ENCODE assay signal across 22 mouse cellular contexts in genomic region chr17:5688669-5689068, GRCm38 (mm10).
DNase-seq lines count a peak whose midpoint lies in the region; ATAC-seq and TF ChIP-seq lines count a peak whose summit lies in the region.
"Had no signal": no experiment of that assay in that cellular context is flagged by ENCODE, and none has a peak within 500 bp of the region (broad histone marks: within the 10 kb centered on the region; RNA-seq: fewer than 3 reads in every experiment).

No protein-coding gene starts in this region.

- no peaks in the 10 kb centered on the region for H3K36me3 ChIP-seq in lung, embryonic 14.5 days (ENCODE audit: insufficient read depth)
- H3K36me3 ChIP-seq in lung, embryonic 16.5 days (ENCODE audit: control insufficient read depth, insufficient read depth, low read length), result no peaks in the 10 kb centered on the region
- H3K36me3 ChIP-seq in lung, postnatal 0 days (ENCODE audit: insufficient read depth, low read length), result no peaks in the 10 kb centered on the region

- H3K4me3 ChIP-seq in lung, embryonic 14.5 days (ENCODE audit: low read depth, low read length), result no peak overlapping the region
- no peak overlapping the region for H3K4me3 ChIP-seq in lung, embryonic 16.5 days (ENCODE audit: low read length)
- H3K4me3 ChIP-seq in lung, adult 2 months (replicated peaks; ENCODE audit: extremely low read depth, low read depth, low read length), result no peak overlapping the region
- H3K4me3 ChIP-seq in lung, postnatal 0 days (ENCODE audit: low read depth, low read length), result no peak overlapping the region

- no peaks in the 10 kb centered on the region for H3K27me3 ChIP-seq in lung, embryonic 14.5 days (ENCODE audit: insufficient read depth, low read length)
- no peaks in the 10 kb centered on the region for H3K27me3 ChIP-seq in lung, embryonic 16.5 days (ENCODE audit: control insufficient read depth, insufficient read depth, low read depth, low read length)
- H3K27me3 ChIP-seq in lung, postnatal 0 days (replicated peaks; ENCODE audit: insufficient read depth, low read length), result no peaks in the 10 kb centered on the region
- H3K27me3 ChIP-seq: CH12.LX, Patski had no signal

- no peaks in the 10 kb centered on the region for H3K4me1 ChIP-seq in lung, embryonic 14.5 days (ENCODE audit: insufficient read depth)
- H3K4me1 ChIP-seq in lung, embryonic 16.5 days (replicated peaks; ENCODE audit: control insufficient read depth, insufficient read depth, low read length), result peaks cover 7% of the 10 kb centered on the region
- H3K4me1 ChIP-seq in lung, adult 2 months (ENCODE audit: control insufficient read depth, insufficient read depth, low read length), result no peaks in the 10 kb centered on the region; the same call in 1 of the 2 replicates
- H3K4me1 ChIP-seq in lung, postnatal 0 days (ENCODE audit: insufficient read depth, low read depth, low read length), result peaks cover 4% of the 10 kb centered on the region; the same call in 1 of the 2 replicates

- ATAC-seq in lung, embryonic 14.5 days (ENCODE audit: insufficient read depth), result no peak
- ATAC-seq in lung, embryonic 16.5 days (ENCODE audit: low read depth), result peak; percentile 24; the same call in 1 of the 2 replicates
- peak; percentile 80 for ATAC-seq in lung, postnatal 0 days
- ATAC-seq: activated CD4-positive, CD25-positive, alpha-beta regulatory T cell, adult 4 months; CD4-positive, CD25-positive, alpha-beta regulatory T cell, adult 4 months; Patski had no signal

- H3K9ac ChIP-seq in lung, embryonic 14.5 days, result no peak overlapping the region
- no peak overlapping the region for H3K9ac ChIP-seq in lung, embryonic 16.5 days (ENCODE audit: low read length)
- no peak overlapping the region for H3K9ac ChIP-seq in lung, postnatal 0 days (replicated peaks; ENCODE audit: low read depth)

- no peaks in the 10 kb centered on the region for H3K9me3 ChIP-seq in lung, embryonic 14.5 days (ENCODE audit: low read depth, low read length)
- H3K9me3 ChIP-seq in lung, embryonic 16.5 days (ENCODE audit: control insufficient read depth, low read length), result no peaks in the 10 kb centered on the region
- H3K9me3 ChIP-seq in lung, postnatal 0 days (ENCODE audit: low read length), result no peaks in the 10 kb centered on the region
- H3K9me3 ChIP-seq: G1E had no signal

- TF ChIP-seq CTCF in lung, embryonic 14.5 days (IDR thresholded peaks at IDR 0.05; ENCODE audit: low read depth), result no peak
- no peak for TF ChIP-seq CTCF in lung, adult 2 months (IDR thresholded peaks at IDR 0.05; ENCODE audit: insufficient read depth, low read length)
- no peak for TF ChIP-seq CTCF in lung, postnatal 0 days (IDR thresholded peaks at IDR 0.05)

- H3K4me2 ChIP-seq in lung, embryonic 14.5 days, result no peak overlapping the region
- no peak overlapping the region for H3K4me2 ChIP-seq in lung, embryonic 16.5 days (ENCODE audit: low read depth, low read length)
- H3K4me2 ChIP-seq in lung, postnatal 0 days (replicated peaks; ENCODE audit: low read depth, low read length), result no peak overlapping the region

- no peak; the same call in 1 of the 2 replicates for TF ChIP-seq EP300 in lung, postnatal 0 days (IDR thresholded peaks at IDR 0.05)

- peak; percentile 19 for DNase-seq in lung, embryonic 14.5 days
- no peak for DNase-seq in lung, postnatal 10 days
- no peak for DNase-seq in lung, adult 2 months
- DNase-seq in lung, postnatal 0 days (ENCODE audit: low spot score), result peak; percentile 81
- no peak for DNase-seq in lung, postnatal 4 days
- DNase-seq in lung, postnatal 36 days, result peak; percentile 21
- DNase-seq in lung, postnatal 25 days (ENCODE audit: low spot score), result no peak
- DNase-seq: adrenal gland, adult 2 months; adrenal gland, adult 8-10 months; adrenal gland, postnatal 10 days; adrenal gland, postnatal 14 days; adrenal gland, postnatal 25 days; adrenal gland, postnatal 36 days; B cell, adult 2 months; cerebellum, adult 11 months; cerebellum, adult 11-12 months had no signal

- no peak overlapping the region for H3K27ac ChIP-seq in lung, embryonic 14.5 days (ENCODE audit: low read depth)
- no peak overlapping the region for H3K27ac ChIP-seq in lung, embryonic 16.5 days (ENCODE audit: low read length)
- no peak overlapping the region for H3K27ac ChIP-seq in lung, postnatal 0 days (ENCODE audit: low read length)

- TF ChIP-seq POLR2A in lung, adult 2 months (IDR thresholded peaks at IDR 0.05; ENCODE audit: borderline replicate concordance, extremely low read depth, low read depth, low read length), result no peak

Comparison
In these comparisons a context has a peak if more than half of its experiments do, and no peak if none do; other contexts are left out.
1. DNase-seq: peak in lung, embryonic 14.5 days (single experiment), lung, postnatal 0 days (single experiment) and lung, postnatal 36 days (single experiment); none in lung, postnatal 10 days (single experiment), lung, adult 2 months (single experiment), lung, postnatal 4 days (0 of 2) and lung, postnatal 25 days (single experiment).